Mouse (Mus musculus): Measurements from ENCODE around the gene Fdxacb1.

Fdxacb1 gene

GRCm38 (mm10) chr9:50746214-50746677 lies 21.8 kb upstream of the Fdxacb1 start, which contains the start of gene 2310030G06Rik:
Gene 2310030G06Rik, minus strand, starts transcription at chr9:50746536.
- DNase-seq (ENCODE audit: low read depth, low spot score): no peak

DNA sequence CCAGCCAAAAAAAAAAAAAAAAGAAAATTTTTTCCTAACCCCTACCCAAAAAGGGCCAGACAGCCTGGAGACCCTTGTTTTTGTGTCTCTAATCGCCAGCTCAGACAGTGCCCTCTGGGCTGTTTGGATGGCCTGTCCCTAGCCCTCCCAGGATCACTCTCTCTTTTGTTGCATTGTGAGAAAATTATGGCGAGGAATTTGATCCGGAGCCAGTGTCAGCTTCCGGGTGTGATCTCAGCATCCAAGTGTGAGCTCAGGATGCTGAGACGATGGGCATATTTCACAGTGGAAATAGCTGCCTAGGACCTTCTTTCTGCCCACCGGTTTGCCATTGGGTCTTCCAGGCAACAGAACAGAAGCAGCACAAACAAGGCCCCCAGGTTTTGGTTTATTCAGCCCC lies 17.3 kb upstream of the Fdxacb1 start:
- no peak for DNase-seq (ENCODE audit: low read depth, low spot score)

- DNase-seq (ENCODE audit: low read depth, low spot score): no peak
Measured at GRCm38 (mm10) chr9:50751323-50751722, 16.7 kb upstream of the Fdxacb1 start, which contains the start of gene Cryab. Gene Cryab, plus strand, starts transcription at chr9:50751325.

DNA sequence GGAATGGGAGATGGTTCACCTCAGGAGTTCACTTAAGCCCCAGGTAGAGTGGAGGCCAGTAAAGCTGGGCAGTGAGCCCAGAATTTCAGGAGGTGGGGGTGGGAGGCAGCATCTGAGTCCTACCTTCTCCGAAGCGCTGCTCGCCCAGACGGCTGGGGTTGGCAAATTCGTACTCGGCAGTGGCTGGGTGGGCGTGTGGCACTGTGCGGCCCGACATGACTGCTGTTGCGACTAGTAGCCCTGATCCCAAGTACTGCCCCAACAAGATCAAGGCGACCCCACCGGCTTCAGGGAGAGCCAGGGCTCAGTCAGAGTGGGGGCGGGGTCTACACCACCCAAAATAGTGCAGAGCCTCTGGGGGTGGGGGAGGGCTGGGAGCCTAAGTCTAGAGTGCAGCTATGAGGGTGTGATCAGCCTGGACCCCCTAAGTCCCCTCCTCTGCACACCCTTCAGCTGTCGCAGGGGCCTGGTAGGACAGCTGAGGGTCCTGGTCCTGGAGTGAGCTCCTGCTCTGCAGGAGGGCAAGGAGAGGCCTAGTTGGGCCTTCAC lies 15.9 kb upstream of the Fdxacb1 start, which contains the start of gene Hspb2:
TSS of gene Hspb2 (minus strand) at position 301 of the 549 bp plus-strand sequence.
- DNase-seq (ENCODE audit: low read depth, low spot score): no peak

- no peak for DNase-seq (ENCODE audit: low read depth, low spot score)
Measured at GRCm38 (mm10) chr9:50752784-50753615, 15.0 kb upstream of the Fdxacb1 start.

DNA sequence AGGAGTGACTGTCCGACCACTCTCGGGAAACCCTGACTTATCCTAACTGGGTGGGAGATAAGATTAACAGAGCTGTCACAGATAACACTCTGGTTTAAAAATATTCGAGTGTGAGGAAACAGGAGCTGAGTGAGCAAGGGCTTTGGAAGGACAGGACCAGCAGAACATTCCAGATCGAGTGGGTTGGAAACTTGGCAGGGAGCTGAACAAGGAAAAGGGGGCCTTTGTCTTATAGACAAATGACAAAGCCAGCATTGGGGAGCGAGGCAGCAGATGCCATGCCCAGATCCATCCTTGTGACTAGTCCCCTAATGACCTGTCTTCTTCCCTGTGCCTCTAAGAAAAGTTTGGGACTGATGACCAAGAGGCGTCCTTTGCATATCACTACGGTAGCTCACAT lies 14.1 kb upstream of the Fdxacb1 start:
- no peak for DNase-seq (ENCODE audit: low read depth, low spot score)

GRCm38 (mm10) chr9:50756711-50757110 lies 11.3 kb upstream of the Fdxacb1 start:
- DNase-seq (ENCODE audit: low read depth, low spot score): no peak

GRCm38 (mm10) chr9:50761520-50762243 lies 6.4 kb upstream of the Fdxacb1 start:
- DNase-seq (ENCODE audit: low read depth, low spot score): peak; percentile 33

DNA sequence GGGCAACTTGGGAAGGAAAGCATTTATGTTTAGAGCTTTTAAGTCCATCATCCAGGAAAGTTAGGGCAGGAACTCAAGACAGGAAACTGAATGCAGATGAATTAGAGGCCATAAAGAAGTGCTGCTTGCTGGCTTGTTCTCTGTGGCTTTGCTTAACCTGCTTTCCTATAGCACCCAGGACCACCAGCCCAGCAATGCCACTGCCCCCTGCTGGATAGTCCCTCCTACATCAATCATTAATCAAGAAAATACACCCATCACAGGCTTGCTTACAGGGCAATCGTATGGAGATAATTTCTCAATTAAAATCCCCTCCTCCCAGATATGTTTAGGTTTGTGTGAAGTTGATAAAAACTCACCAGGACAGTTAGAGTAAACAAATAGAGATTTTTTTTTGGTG lies 4.7 kb upstream of the Fdxacb1 start:
- peak; percentile 45 for DNase-seq (ENCODE audit: low read depth, low spot score)

GRCm38 (mm10) chr9:50767531-50768106 lies 417 bp upstream of the Fdxacb1 start:
- no peak for DNase-seq (ENCODE audit: low read depth, low spot score)

DNA sequence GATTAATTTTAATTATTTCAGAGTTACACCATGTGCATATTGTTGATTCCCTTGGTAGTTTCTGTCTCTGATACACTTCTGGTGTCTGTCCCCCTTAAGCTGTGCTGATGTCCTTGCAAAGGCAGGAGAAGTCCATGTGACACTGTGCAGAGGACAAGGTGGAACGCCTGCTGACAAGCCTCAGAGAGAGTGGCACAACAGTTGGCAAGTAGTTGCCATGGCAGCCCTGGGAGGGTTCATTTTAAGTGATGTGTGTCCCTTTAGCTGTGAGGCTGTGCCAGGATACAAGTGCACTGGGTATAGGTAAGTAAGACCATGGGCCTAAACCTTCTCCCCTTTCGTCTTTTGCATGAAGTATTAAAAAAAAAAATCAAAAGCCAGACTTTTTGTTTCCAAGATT lies 2.0 kb downstream of the Fdxacb1 start:
- DNase-seq (ENCODE audit: low read depth, low spot score): no peak

GRCm38 (mm10) chr9:50774026-50774462 lies 6.0 kb downstream of the Fdxacb1 start:
- peak; percentile 74 for DNase-seq (ENCODE audit: low read depth, low spot score)

DNA sequence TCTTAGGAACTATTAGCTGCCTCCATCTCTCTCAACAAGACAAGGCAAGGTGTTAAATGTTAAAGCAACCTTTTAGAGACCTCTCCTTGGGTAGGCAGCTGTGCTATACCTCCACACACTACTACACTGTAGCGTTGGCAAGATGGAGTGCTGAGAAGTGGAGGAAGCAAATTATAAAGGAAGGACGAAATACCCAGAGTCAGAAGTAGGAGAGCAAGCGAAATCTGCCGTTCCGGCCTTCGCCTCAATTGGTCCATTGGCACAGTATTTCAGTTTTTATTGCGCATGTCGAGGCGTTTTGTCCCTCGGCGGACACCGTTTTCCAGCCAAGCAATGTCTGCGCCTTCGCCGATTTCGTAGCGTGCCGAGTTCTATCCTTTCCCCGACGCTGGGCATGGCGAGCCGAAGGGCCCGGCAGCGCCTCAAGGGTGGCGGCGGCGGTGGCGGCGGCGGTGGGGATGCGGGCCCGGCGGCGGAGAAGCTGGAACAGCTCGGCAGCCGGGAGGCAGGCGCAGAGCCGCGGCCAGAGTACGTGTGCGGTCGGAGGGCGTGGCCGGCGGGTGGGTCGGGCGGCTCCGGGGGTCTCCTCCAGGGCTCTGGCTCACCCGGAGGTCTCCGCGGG lies 7.1 kb downstream of the Fdxacb1 start, which contains the start of the genes Alg9 and 1110032A03Rik:
TSS of gene Alg9 (plus strand) at position 29 of the 622 bp plus-strand sequence.
TSS of gene 1110032A03Rik (minus strand) at position 530 of the 622 bp plus-strand sequence.
- peak; percentile 89 for DNase-seq (ENCODE audit: low read depth, low spot score)

- DNase-seq (ENCODE audit: low read depth, low spot score): peak; percentile 44
Measured at GRCm38 (mm10) chr9:50775662-50776126, 7.7 kb downstream of the Fdxacb1 start.

DNA sequence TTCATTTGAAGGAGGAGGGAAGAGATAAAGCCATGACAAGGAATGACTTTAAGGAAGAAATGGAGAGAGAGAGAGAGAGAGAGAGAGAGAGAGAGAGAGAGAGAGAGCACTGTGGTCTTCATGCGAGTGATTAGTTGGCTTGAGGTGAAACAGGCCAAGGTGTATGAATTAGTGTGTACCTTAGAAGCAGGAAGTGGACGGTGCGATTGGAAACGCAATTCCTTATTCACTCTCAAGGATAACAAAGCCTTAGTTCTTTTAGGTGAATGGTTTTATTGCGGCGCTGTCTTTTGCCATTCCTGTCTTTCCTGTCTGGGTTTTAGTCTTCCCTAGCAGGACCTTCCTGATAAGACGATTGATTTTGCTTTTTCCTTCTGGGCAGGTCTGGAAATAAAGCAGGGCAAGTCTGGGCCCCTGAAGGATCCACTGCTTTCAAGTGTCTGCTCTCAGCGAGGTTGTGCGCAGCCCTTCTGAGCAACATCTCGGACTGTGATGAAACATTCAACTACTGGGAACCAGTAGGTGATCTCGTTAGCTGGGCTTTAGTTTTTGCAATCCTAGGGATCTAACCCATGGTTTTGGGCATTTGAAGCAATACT lies 8.2 kb downstream of the Fdxacb1 start:
- DNase-seq (ENCODE audit: low read depth, low spot score): no peak

DNA sequence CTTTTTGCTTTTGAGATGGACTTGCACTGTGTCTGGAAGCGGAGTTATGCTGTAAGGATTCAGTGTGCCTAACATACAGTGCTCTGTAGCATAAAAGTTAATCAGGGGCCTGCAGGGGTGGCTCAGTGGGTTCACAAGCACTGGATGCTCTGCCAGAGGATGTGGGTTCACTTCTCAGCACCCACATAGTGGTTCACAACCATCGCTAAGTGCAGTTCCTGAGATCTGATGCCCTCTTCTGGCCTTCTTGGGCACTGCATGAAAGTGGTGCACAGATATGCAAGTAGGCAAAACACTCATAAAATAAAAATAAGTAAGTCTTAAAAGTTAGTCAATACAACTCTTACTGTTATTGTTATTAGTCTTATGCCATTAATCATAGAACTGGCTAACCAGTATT lies 14.1 kb downstream of the Fdxacb1 start:
- DNase-seq (ENCODE audit: low read depth, low spot score): peak; percentile 69

- no peak for DNase-seq (ENCODE audit: low read depth, low spot score)
Measured at GRCm38 (mm10) chr9:50795266-50795665, 27.2 kb downstream of the Fdxacb1 start.

GRCm38 (mm10) chr9:50796776-50797175 lies 28.7 kb downstream of the Fdxacb1 start:
- no peak for DNase-seq (ENCODE audit: low read depth, low spot score)

DNA sequence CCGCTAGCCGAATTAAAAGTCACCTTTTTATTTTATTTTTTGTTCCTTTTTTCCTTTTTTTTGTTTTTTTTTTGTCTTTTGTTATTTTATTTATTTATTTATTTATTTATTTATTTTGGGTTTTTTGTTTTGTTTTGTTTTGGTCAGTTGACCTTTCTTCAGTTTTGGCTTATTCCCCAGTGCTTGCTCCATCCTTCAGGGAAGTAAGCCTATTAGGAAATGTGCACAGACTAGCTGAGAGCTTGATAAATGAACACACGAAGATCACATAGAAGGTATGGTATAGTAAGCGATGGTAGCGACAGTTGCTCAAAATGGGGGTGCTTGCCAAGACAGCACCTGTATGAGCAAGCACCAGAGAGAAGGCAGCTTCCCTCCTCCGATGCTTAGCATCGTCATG lies 29.6 kb downstream of the Fdxacb1 start:
- DNase-seq (ENCODE audit: low read depth, low spot score): no peak

DNA sequence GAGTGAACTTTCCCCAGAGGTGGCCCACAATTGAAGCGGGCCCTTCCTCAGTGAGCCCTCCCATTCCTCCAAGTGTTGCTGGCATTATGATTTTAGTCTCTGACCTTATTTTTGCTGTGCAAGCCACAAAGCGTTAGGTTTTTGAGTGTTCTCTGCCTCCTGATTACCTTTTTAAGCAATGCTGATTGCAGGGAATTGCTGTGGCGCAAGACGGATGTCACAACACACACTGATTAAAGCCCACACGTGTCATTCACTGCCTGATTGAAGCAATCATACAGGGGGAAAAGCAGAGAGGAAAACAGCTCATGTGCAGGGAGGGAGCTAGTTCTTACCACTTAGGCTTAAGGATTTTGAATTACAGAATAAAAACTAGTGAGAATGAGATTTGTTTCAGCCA lies 30.3 kb downstream of the Fdxacb1 start:
- DNase-seq (ENCODE audit: low read depth, low spot score): no peak

DNA sequence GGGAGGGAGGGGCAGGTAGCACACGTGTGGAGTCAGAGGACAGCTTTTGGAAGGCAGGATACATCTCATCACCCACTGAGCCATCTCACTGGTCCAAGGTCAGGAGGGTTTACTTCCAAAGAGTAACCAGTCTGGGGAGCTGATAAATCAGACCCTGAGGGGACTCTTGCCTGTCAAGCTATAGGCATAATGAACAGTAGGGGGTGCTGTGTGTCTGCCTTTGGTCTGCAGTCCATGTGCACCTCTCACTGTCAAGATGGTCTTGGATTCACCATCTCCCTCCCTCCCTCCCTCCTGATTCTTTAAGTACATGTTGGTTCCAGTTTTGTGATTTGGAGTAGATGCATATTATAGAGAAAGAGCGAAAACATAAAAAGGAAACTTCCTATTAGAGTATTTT lies 32.9 kb downstream of the Fdxacb1 start:
- peak; percentile 67 for DNase-seq (ENCODE audit: low read depth, low spot score)

Data from A20 (cell line).